Mouse (Mus musculus): ENCODE results near the gene Ccdc69.

- TF ChIP-seq CTCF (IDR thresholded peaks at IDR 0.05; ENCODE audit: borderline replicate concordance, insufficient read depth, low read length) (no peak), POLR2A (IDR thresholded peaks at IDR 0.05; ENCODE audit: low read depth, low read length) (no peak)
Observed at GRCm38 (mm10) chr11:55021859-55022258, 56.1 kb downstream of the Ccdc69 start.

All from embryonic fibroblast, embryonic 13.5 days (primary cell).